Mouse (Mus musculus) intestine, embryonic 14.5 days (tissue): Measurements from ENCODE around the gene Mzf1. TPM values are rescaled to one million over a fixed set of nuclear protein-coding genes. Genes with fewer than 3 reads are reported as not detected.
A peak's percentile ranks its signal among the peaks of the same experiment; 100 is the strongest.

ENCODE experiments used
- ATAC-seq: fragments of 200-750 bp; cut with Nextera tagmentation; replicated peaks from 2 replicates; pipeline ENCODE4 v1.8.0; 2017; ENCODE audit warnings: low read depth, moderate number of reproducible peaks, moderate TSS enrichment, moderate library complexity; ENCODE audit not compliant: low FRiP score, low TSS enrichment
- DNase-seq: peaks from one replicate; pipeline ENCODE4 v3.0.0-alpha.2; 2018; ENCODE audit warnings: low spot score
- H3K27ac ChIP-seq: fragments of 300-500 bp; sonication (generic); 2 replicates; pipeline ENCODE4 v1.5.1; 2014; ENCODE audit warnings: low read depth, mild to moderate bottlenecking, control low read depth
- H3K27me3 ChIP-seq: fragments of 300-500 bp; sonication (generic); replicated peaks from 2 replicates; pipeline ENCODE4 v1.6.1; 2014; ENCODE audit warnings: low read length, control low read depth; ENCODE audit not compliant: control insufficient read depth, insufficient read depth
- H3K36me3 ChIP-seq: fragments of 300-500 bp; sonication (generic); 2 replicates; pipeline ENCODE4 v1.6.1; 2014; ENCODE audit warnings: low read length, control low read depth; ENCODE audit not compliant: control insufficient read depth, insufficient read depth
- H3K4me1 ChIP-seq: fragments of 300-500 bp; sonication (generic); replicated peaks from 2 replicates; pipeline ENCODE4 v1.6.1; 2014; ENCODE audit warnings: low read length, control low read depth, mixed read lengths; ENCODE audit not compliant: control insufficient read depth, insufficient read depth
- H3K4me2 ChIP-seq: fragments of 300-500 bp; sonication (generic); 2 replicates; pipeline ENCODE4 v1.6.1; 2014; ENCODE audit warnings: low read length
- H3K4me3 ChIP-seq: fragments of 300-500 bp; sonication (generic); 2 replicates; pipeline ENCODE4 v1.5.1; 2014; ENCODE audit warnings: low read depth, low read length, control low read depth, mixed read lengths
- H3K9ac ChIP-seq: fragments of 300-500 bp; sonication (generic); 2 replicates; pipeline ENCODE4 v1.6.1; 2014; ENCODE audit warnings: mild to moderate bottlenecking, low read length
- H3K9me3 ChIP-seq: fragments of 300-500 bp; sonication (generic); 2 replicates; pipeline ENCODE4 v1.6.1; 2016; ENCODE audit warnings: low read length, control low read depth; ENCODE audit not compliant: control insufficient read depth
- WGBS: fragments of 180-500 bp; shearing (Covaris S2); extraction: QIAGEN DNeasy Blood & Tissue Kit; methylation state at CpG from one replicate; pipeline ENCODE4 v1.1.7; 2014; 5-methylcytosine and 5-hydroxymethylcytosine counted together
- polyA plus RNA-seq: library from polyadenylated mRNA; unstranded; fragments of >200 nt; fragmentation: Nextera tagmentation; extraction: Ambion mirVana; gene quantifications from 2 replicates; pipeline ENCODE4 v1.2.1, GENCODE M21; 2014

Mzf1 gene
- polyA plus RNA-seq, 1 experiment from 2014 or later: 2.7 TPM

- Histone ChIP-seq H3K4me3 (no peak overlapping the region), H3K4me1 (peaks cover 21% of the 10 kb centered on the region), H3K36me3 (peaks cover 78% of the 10 kb centered on the region), H3K4me2 (no peak overlapping the region), H3K9ac (no peak overlapping the region), H3K9me3 (no peaks in the 10 kb centered on the region), H3K27ac (no peak overlapping the region), H3K27me3 (no peaks in the 10 kb centered on the region)
- WGBS: 91% methylated on average over 7 of the region's 7 CpGs
- no peak for DNase-seq
- no peak for ATAC-seq
These were observed 22.0 kb downstream of the Mzf1 start for GRCm38 (mm10) chr7:13032541-13032940.

- Histone ChIP-seq H3K27ac (no peak overlapping the region), H3K27me3 (no peaks in the 10 kb centered on the region), H3K9me3 (no peaks in the 10 kb centered on the region), H3K9ac (no peak overlapping the region), H3K4me2 (no peak overlapping the region), H3K4me1 (peaks cover 21% of the 10 kb centered on the region), H3K36me3 (peaks cover 83% of the 10 kb centered on the region), H3K4me3 (no peak overlapping the region)
- peak; percentile 50 for DNase-seq
- WGBS: 80% methylated on average over 2 of the region's 2 CpGs
- ATAC-seq: no peak
These were observed 22.6 kb downstream of the Mzf1 start for GRCm38 (mm10) chr7:13031983-13032382.

- DNase-seq: no peak
These were observed 23.5 kb downstream of the Mzf1 start for GRCm38 (mm10) chr7:13031069-13031468.

GRCm38 (mm10) chr7:13028986-13029385 is 25.6 kb downstream of the Mzf1 start:
- Histone ChIP-seq H3K27me3 (no peaks in the 10 kb centered on the region), H3K36me3 (peaks cover 83% of the 10 kb centered on the region), H3K4me3 (no peak overlapping the region), H3K27ac (no peak overlapping the region), H3K9me3 (no peaks in the 10 kb centered on the region), H3K9ac (no peak overlapping the region), H3K4me2 (no peak overlapping the region), H3K4me1 (peaks cover 23% of the 10 kb centered on the region)
- ATAC-seq (no peak), DNase-seq (no peak)
- 96% methylated on average over 4 of the region's 4 CpGs for WGBS

More at GRCm38 (mm10) chr7:13031069-13031468, 23.5 kb downstream of the Mzf1 start:
- Histone ChIP-seq H3K4me3 (no peak overlapping the region; the same call in 1 of the 2 replicates), H3K9me3 (no peaks in the 10 kb centered on the region), H3K4me1 (peaks cover 21% of the 10 kb centered on the region), H3K4me2 (no peak overlapping the region), H3K9ac (no peak overlapping the region), H3K27ac (no peak overlapping the region), H3K36me3 (peaks cover 87% of the 10 kb centered on the region), H3K27me3 (no peaks in the 10 kb centered on the region)
- WGBS: 64% methylated on average over 5 of the region's 5 CpGs
- ATAC-seq: no peak

GRCm38 (mm10) chr7:13025511-13026112 is 29.0 kb downstream of the Mzf1 start:
- Histone ChIP-seq H3K36me3 (peaks cover 51% of the 10 kb centered on the region), H3K27me3 (no peaks in the 10 kb centered on the region), H3K4me2 (peak overlapping the region; percentile 70), H3K27ac (peak overlapping the region; percentile 99; the same call in 1 of the 2 replicates), H3K4me3 (peak overlapping the region; percentile 72), H3K9me3 (no peaks in the 10 kb centered on the region), H3K9ac (peak overlapping the region; percentile 94), H3K4me1 (peaks cover 14% of the 10 kb centered on the region)
- ATAC-seq (no peak), DNase-seq (no peak)
- 22% methylated on average over 4 of the region's 4 CpGs for WGBS

GRCm38 (mm10) chr7:13024805-13025204 is 29.8 kb downstream of the Mzf1 start:
- peaks cover 43% of the 10 kb centered on the region for H3K36me3 ChIP-seq
- ATAC-seq: peak; percentile 59
- peak overlapping the region; percentile 72 for H3K4me3 ChIP-seq
- no peaks in the 10 kb centered on the region for H3K9me3 ChIP-seq
- peak overlapping the region; percentile 94 for H3K9ac ChIP-seq
- H3K4me1 ChIP-seq: peaks cover 14% of the 10 kb centered on the region
- peak; percentile 87 for DNase-seq
- no peaks in the 10 kb centered on the region for H3K27me3 ChIP-seq
- WGBS: under 1% methylated on average over 26 of the region's 44 CpGs
- peak overlapping the region; percentile 99 for H3K27ac ChIP-seq
- peak overlapping the region; percentile 70 for H3K4me2 ChIP-seq

GRCm38 (mm10) chr7:13023928-13024731 is 30.4 kb downstream of the Mzf1 start:
- H3K9me3 ChIP-seq: no peaks in the 10 kb centered on the region
- peak overlapping the region; percentile 94 for H3K9ac ChIP-seq
- H3K4me3 ChIP-seq: peak overlapping the region; percentile 72
- H3K27ac ChIP-seq: peak overlapping the region; percentile 99
- peak; percentile 82 for ATAC-seq
- peaks cover 14% of the 10 kb centered on the region for H3K4me1 ChIP-seq
- peak; percentile 98 for DNase-seq
- no peaks in the 10 kb centered on the region for H3K27me3 ChIP-seq
- under 1% methylated on average over 90 of the region's 95 CpGs for WGBS
- H3K36me3 ChIP-seq: peaks cover 37% of the 10 kb centered on the region
- peak overlapping the region; percentile 70 for H3K4me2 ChIP-seq

GRCm38 (mm10) chr7:13022773-13023535 is 31.6 kb downstream of the Mzf1 start:
- Histone ChIP-seq H3K9me3 (no peaks in the 10 kb centered on the region), H3K4me2 (peak overlapping the region; percentile 70), H3K36me3 (peaks cover 25% of the 10 kb centered on the region), H3K4me3 (peak overlapping the region; percentile 72), H3K9ac (peak overlapping the region; percentile 94), H3K27me3 (no peaks in the 10 kb centered on the region), H3K27ac (peak overlapping the region; percentile 99), H3K4me1 (peaks cover 14% of the 10 kb centered on the region)
- DNase-seq (peak; percentile 88), ATAC-seq (peak; percentile 73)
- 4% methylated on average over 31 of the region's 31 CpGs for WGBS
